ENCODE assay signal across 8 mouse cellular contexts in genomic region chr11:97189231-97189630, GRCm38 (mm10). TPM values are rescaled to one million over a fixed set of nuclear protein-coding genes. Genes with fewer than 3 reads are reported as not detected.
DNase-seq lines count a peak whose midpoint lies in the region; ATAC-seq and TF ChIP-seq lines count a peak whose summit lies in the region.

No protein-coding gene starts in this region.

- TF ChIP-seq CTCF in heart, postnatal 0 days (IDR thresholded peaks at IDR 0.05; ENCODE audit: low read depth) = no peak
- TF ChIP-seq CTCF in forebrain, postnatal 0 days (IDR thresholded peaks at IDR 0.05; ENCODE audit: low read depth) = no peak

- no peaks in the 10 kb centered on the region for H3K27me3 ChIP-seq in heart, postnatal 0 days (ENCODE audit: control insufficient read depth, insufficient read depth, low read length)
- H3K27me3 ChIP-seq in forebrain, postnatal 0 days (ENCODE audit: insufficient read depth, low read length) = no peaks in the 10 kb centered on the region
- H3K27me3 ChIP-seq in midbrain, embryonic 10.5 days (ENCODE audit: low read depth, poor library complexity, severe bottlenecking) = no peaks in the 10 kb centered on the region

- no peaks in the 10 kb centered on the region; the same call in 1 of the 2 replicates for H3K4me1 ChIP-seq in heart, postnatal 0 days (ENCODE audit: control insufficient read depth, insufficient read depth)
- H3K4me1 ChIP-seq in forebrain, postnatal 0 days (ENCODE audit: insufficient read depth) = no peaks in the 10 kb centered on the region
- peaks cover 40% of the 10 kb centered on the region for H3K4me1 ChIP-seq in midbrain, embryonic 10.5 days

- ATAC-seq in heart, postnatal 0 days (ENCODE audit: insufficient read depth, low read depth) = no peak
- no peak for ATAC-seq in forebrain, postnatal 0 days

- WGBS in heart, postnatal 0 days = 38% methylated on average over 3 of the region's 3 CpGs
- 32% methylated on average over 3 of the region's 3 CpGs for WGBS in forebrain, postnatal 0 days
- 30% methylated on average over 3 of the region's 3 CpGs for WGBS in midbrain, embryonic 10.5 days

- no peaks in the 10 kb centered on the region for H3K9me3 ChIP-seq in heart, postnatal 0 days (replicated peaks; ENCODE audit: control insufficient read depth, low read length)
- no peaks in the 10 kb centered on the region for H3K9me3 ChIP-seq in forebrain, postnatal 0 days (ENCODE audit: low read length)
- no peaks in the 10 kb centered on the region for H3K9me3 ChIP-seq in midbrain, embryonic 10.5 days (replicated peaks)

- peak overlapping the region; percentile 38; the same call in 1 of the 2 replicates for H3K9ac ChIP-seq in heart, postnatal 0 days (replicated peaks; ENCODE audit: low read depth, low read length)
- no peak overlapping the region for H3K9ac ChIP-seq in forebrain, postnatal 0 days

- DNase-seq in heart, postnatal 0 days (ENCODE audit: low spot score) = no peak
- no peak for DNase-seq in heart, adult 8-10 months (ENCODE audit: low spot score)
- DNase-seq in ES-CJ7 (ENCODE audit: low read depth, low spot score) = peak; percentile 69
- no peak for DNase-seq in forebrain, postnatal 0 days
- no peak for DNase-seq in midbrain, embryonic 10.5 days (ENCODE audit: low spot score)
- no peak for DNase-seq in cerebellum, postnatal 36 days
- DNase-seq in frontal cortex, postnatal 36 days (ENCODE audit: low spot score in 2 of 2) = no peak
- DNase-seq in c-Kit-positive CD71-positive TER-119-positive erythroid progenitor cells, embryonic 14.5 days (ENCODE audit: low spot score) = no peak

- peaks cover 6% of the 10 kb centered on the region for H3K36me3 ChIP-seq in heart, postnatal 0 days (replicated peaks; ENCODE audit: control insufficient read depth, insufficient read depth, low read length)
- H3K36me3 ChIP-seq in forebrain, postnatal 0 days (ENCODE audit: insufficient read depth) = peaks cover 11% of the 10 kb centered on the region
- peaks cover 35% of the 10 kb centered on the region for H3K36me3 ChIP-seq in midbrain, embryonic 10.5 days

- peak overlapping the region; percentile 51; the same call in 1 of the 2 replicates for H3K4me3 ChIP-seq in heart, postnatal 0 days (ENCODE audit: low read depth, low read length)
- H3K4me3 ChIP-seq in forebrain, postnatal 0 days (ENCODE audit: low read depth, low read length) = no peak overlapping the region
- peak overlapping the region; percentile 97 for H3K4me3 ChIP-seq in midbrain, embryonic 10.5 days

- no peak for TF ChIP-seq EP300 in heart, postnatal 0 days (IDR thresholded peaks at IDR 0.05; ENCODE audit: low read depth)

- H3K27ac ChIP-seq in heart, postnatal 0 days (ENCODE audit: low read depth) = peak overlapping the region; percentile 90; the same call in 1 of the 2 replicates
- H3K27ac ChIP-seq in forebrain, postnatal 0 days (ENCODE audit: low read depth, low read length) = no peak overlapping the region
- peak overlapping the region; percentile 100 for H3K27ac ChIP-seq in midbrain, embryonic 10.5 days (replicated peaks)

- peak overlapping the region; percentile 70 for H3K4me2 ChIP-seq in heart, postnatal 0 days (ENCODE audit: low read depth, low read length)
- H3K4me2 ChIP-seq in forebrain, postnatal 0 days (ENCODE audit: low read depth) = peak overlapping the region; percentile 78; the same call in 1 of the 2 replicates

RNA-seq across cellular contexts. Expression of gene Kpnb1, which starts 1.6 kb away (rescaled TPM):
- total RNA-seq in heart, postnatal 0 days (2014; rRNA removed; ENCODE audit: low replicate concordance) = 68.2 and 74.8 TPM in 2 replicates
- 17.9 and 18.4 TPM in 2 replicates for polyA plus RNA-seq in heart, postnatal 0 days (2015; fragmentation: Nextera tagmentation; extraction: Ambion mirVana)
- total RNA-seq in heart, adult 8-10 months (2022) = 10 to 100 TPM; 78.7 to 80.0 (median 79.7) TPM
- 112 and 124 TPM in 2 replicates for total RNA-seq in forebrain, postnatal 0 days (2014; rRNA removed)
- polyA plus RNA-seq in forebrain, postnatal 0 days (2015; fragmentation: Nextera tagmentation; extraction: Ambion mirVana) = 19.2 and 24.6 TPM in 2 replicates
- 82.9 and 95.7 TPM in 2 replicates for polyA plus RNA-seq in midbrain, embryonic 10.5 days (2016; fragmentation: Nextera tagmentation; extraction: Ambion mirVana)

RNA-seq across cellular contexts. Expression of gene Tbkbp1, which starts 37.9 kb away (rescaled TPM):
- total RNA-seq in heart, postnatal 0 days (2014; rRNA removed; ENCODE audit: low replicate concordance) = 8.9 and 27.8 TPM in 2 replicates
- polyA plus RNA-seq in heart, postnatal 0 days (2015; fragmentation: Nextera tagmentation; extraction: Ambion mirVana) = 2.8 and 3.4 TPM in 2 replicates
- total RNA-seq in heart, adult 8-10 months (2022) = 10 to 100 TPM; 12.2 to 14.9 (median 13.9) TPM
- 35.8 and 36.4 TPM in 2 replicates for total RNA-seq in forebrain, postnatal 0 days (2014; rRNA removed)
- polyA plus RNA-seq in forebrain, postnatal 0 days (2015; fragmentation: Nextera tagmentation; extraction: Ambion mirVana) = 9.2 and 9.9 TPM in 2 replicates
- polyA plus RNA-seq in midbrain, embryonic 10.5 days (2016; fragmentation: Nextera tagmentation; extraction: Ambion mirVana) = 4.3 and 4.9 TPM in 2 replicates
